Mouse (Mus musculus): ENCODE measurements around the gene Lrrtm4. TPM values are rescaled to one million over a fixed set of nuclear protein-coding genes. Genes with fewer than 3 reads are reported as not detected.

Gene Lrrtm4
- total and polyA plus RNA-seq, 3 experiments, result not detected

DNA sequence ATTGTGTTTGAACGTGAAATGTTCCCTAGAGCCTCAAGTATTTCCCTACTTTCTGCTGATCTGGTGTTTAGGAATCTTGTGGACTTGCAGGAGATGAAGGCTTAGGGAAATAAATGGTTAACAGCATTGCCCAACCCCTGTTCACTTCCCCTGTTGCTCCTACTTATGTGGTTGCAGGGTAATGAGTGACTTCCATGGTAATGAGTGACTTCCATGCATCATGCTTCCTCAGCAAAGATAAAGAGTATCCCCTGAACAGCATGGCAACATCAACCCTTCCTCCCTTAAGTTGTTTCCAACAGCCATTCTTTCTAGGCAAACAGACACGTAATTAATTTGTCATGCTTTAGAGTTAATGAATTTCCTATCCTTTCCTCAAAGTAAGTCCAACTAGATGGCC, 685.5 kb downstream of the Lrrtm4 start:
- H3K9ac ChIP-seq (ENCODE audit: control insufficient read depth, low read depth, low read length, poor library complexity, severe bottlenecking), result no peak overlapping the region
- H3K4me1 ChIP-seq (ENCODE audit: control insufficient read depth in 1 of 2, insufficient read depth in 2 of 2, low read length in 2 of 2), result no peaks in the 10 kb centered on the region
- no peak overlapping the region for H3K27ac ChIP-seq (ENCODE audit: control insufficient read depth, low read depth, low read length)
- no peak overlapping the region for H3K4me3 ChIP-seq (ENCODE audit: control insufficient read depth in 1 of 2, insufficient read depth in 1 of 2, low read depth in 2 of 2, low read length in 2 of 2)
- no peaks in the 10 kb centered on the region for H3K27me3 ChIP-seq (ENCODE audit: control insufficient read depth in 1 of 2, insufficient read depth in 2 of 2, low read length in 2 of 2)
- H3K9me3 ChIP-seq (replicated peaks; ENCODE audit: insufficient read depth, low read length), result no peaks in the 10 kb centered on the region
- no peak for DNase-seq (ENCODE audit: low read depth, low spot score)
- no peaks in the 10 kb centered on the region for H3K79me2 ChIP-seq (ENCODE audit: control insufficient read depth, insufficient read depth, low read length, poor library complexity)
- no peak for TF ChIP-seq USF2 (IDR thresholded peaks at IDR 0.05; ENCODE audit: borderline replicate concordance in 1 of 2, insufficient read depth in 1 of 2, low read depth in 1 of 2, low read length in 2 of 2)
- no peak for TF ChIP-seq ZKSCAN1 (IDR thresholded peaks at IDR 0.05; ENCODE audit: low read depth, low read length)
- TF ChIP-seq MAZ (IDR thresholded peaks at IDR 0.05; ENCODE audit: low read depth, low read length), result no peak
- no peak for TF ChIP-seq BHLHE40 (IDR thresholded peaks at IDR 0.05; ENCODE audit: borderline replicate concordance, low read depth, low read length)
- no peak for TF ChIP-seq GATA1 (IDR thresholded peaks at IDR 0.05; ENCODE audit: low read depth, low read length)
- TF ChIP-seq NRF1 (IDR thresholded peaks at IDR 0.05; ENCODE audit: insufficient read depth, low read depth, low read length, poor library complexity, severe bottlenecking), result no peak
- no peak for TF ChIP-seq NELFE (IDR thresholded peaks at IDR 0.05; ENCODE audit: low read depth, low read length)
- no peak for TF ChIP-seq ZMIZ1 (IDR thresholded peaks at IDR 0.05; ENCODE audit: low read depth, low read length)
- TF ChIP-seq ETS1 (IDR thresholded peaks at IDR 0.05; ENCODE audit: low read depth, low read length), result no peak
- no peak for TF ChIP-seq CHD1 (IDR thresholded peaks at IDR 0.05; ENCODE audit: low read depth, low read length)
- no peak for TF ChIP-seq ZNF384 (IDR thresholded peaks at IDR 0.05; ENCODE audit: low read depth, low read length)
- TF ChIP-seq SMC3 (IDR thresholded peaks at IDR 0.05; ENCODE audit: low read depth, low read length), result no peak
- TF ChIP-seq POLR2AphosphoS5 (IDR thresholded peaks at IDR 0.05; ENCODE audit: borderline replicate concordance, low read depth, low read length), result no peak
- no peak for TF ChIP-seq POLR2AphosphoS2 (IDR thresholded peaks at IDR 0.05; ENCODE audit: low read length)
- no peak for TF ChIP-seq RCOR1 (IDR thresholded peaks at IDR 0.05; ENCODE audit: low read depth, low read length)
- H3K36me3 ChIP-seq (ENCODE audit: control insufficient read depth in 1 of 2, insufficient read depth in 2 of 2, low read length in 2 of 2), result no peaks in the 10 kb centered on the region

DNA sequence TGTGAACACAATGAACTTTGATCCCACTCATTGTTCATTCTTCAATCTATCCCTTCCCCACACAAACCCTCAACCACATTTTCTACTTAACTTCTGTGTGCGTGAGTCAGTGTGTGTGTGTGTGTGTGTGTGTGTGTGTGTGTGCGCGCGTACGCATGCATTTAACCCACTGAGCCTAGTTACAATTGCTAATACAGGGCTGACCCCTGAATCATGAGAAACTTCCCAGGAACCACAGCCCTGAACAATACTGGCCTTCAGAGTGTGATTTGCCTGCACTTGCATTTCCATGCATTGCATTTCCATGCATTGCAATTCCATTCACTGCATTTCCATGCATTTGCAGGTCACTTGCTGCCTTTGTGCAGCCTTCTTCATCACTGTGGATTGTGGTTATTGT, 701.8 kb downstream of the Lrrtm4 start:
- no peaks in the 10 kb centered on the region for H3K9me3 ChIP-seq (replicated peaks; ENCODE audit: insufficient read depth, low read length)
- H3K4me1 ChIP-seq (ENCODE audit: control insufficient read depth in 1 of 2, insufficient read depth in 2 of 2, low read length in 2 of 2), result no peaks in the 10 kb centered on the region
- H3K79me2 ChIP-seq (ENCODE audit: control insufficient read depth, insufficient read depth, low read length, poor library complexity), result no peaks in the 10 kb centered on the region
- TF ChIP-seq RCOR1 (IDR thresholded peaks at IDR 0.05; ENCODE audit: low read depth, low read length) (no peak), E2F4 (IDR thresholded peaks at IDR 0.05; ENCODE audit: borderline replicate concordance, low read depth, low read length) (no peak), EP300 (IDR thresholded peaks at IDR 0.05; ENCODE audit: low read depth in 1 of 2, low read length in 2 of 2) (no peak), CHD2 (IDR thresholded peaks at IDR 0.05; ENCODE audit: low read length) (no peak), ZKSCAN1 (IDR thresholded peaks at IDR 0.05; ENCODE audit: low read depth, low read length) (no peak), CHD1 (IDR thresholded peaks at IDR 0.05; ENCODE audit: low read depth, low read length) (no peak), POLR2AphosphoS5 (IDR thresholded peaks at IDR 0.05; ENCODE audit: borderline replicate concordance, low read depth, low read length) (no peak), SIN3A (IDR thresholded peaks at IDR 0.05; ENCODE audit: low read length) (no peak)
- DNase-seq (ENCODE audit: low read depth, low spot score), result no peak
- H3K27me3 ChIP-seq (ENCODE audit: control insufficient read depth in 1 of 2, insufficient read depth in 2 of 2, low read length in 2 of 2), result no peaks in the 10 kb centered on the region
- no peak overlapping the region for H3K27ac ChIP-seq (ENCODE audit: control insufficient read depth, low read depth, low read length)
- H3K36me3 ChIP-seq (ENCODE audit: control insufficient read depth in 1 of 2, insufficient read depth in 2 of 2, low read length in 2 of 2), result no peaks in the 10 kb centered on the region
- no peak overlapping the region for H3K9ac ChIP-seq (ENCODE audit: control insufficient read depth, low read depth, low read length, poor library complexity, severe bottlenecking)
- H3K4me3 ChIP-seq (ENCODE audit: control insufficient read depth in 1 of 2, insufficient read depth in 1 of 2, low read depth in 2 of 2, low read length in 2 of 2), result no peak overlapping the region

All from MEL (cell line).